Mouse (Mus musculus): ENCODE results near the gene Nhsl2. TPM values are rescaled to one million over a fixed set of nuclear protein-coding genes. Genes with fewer than 3 reads are reported as not detected.

Gene Nhsl2
- total RNA-seq, 1 experiment: 1.1 TPM

DNA sequence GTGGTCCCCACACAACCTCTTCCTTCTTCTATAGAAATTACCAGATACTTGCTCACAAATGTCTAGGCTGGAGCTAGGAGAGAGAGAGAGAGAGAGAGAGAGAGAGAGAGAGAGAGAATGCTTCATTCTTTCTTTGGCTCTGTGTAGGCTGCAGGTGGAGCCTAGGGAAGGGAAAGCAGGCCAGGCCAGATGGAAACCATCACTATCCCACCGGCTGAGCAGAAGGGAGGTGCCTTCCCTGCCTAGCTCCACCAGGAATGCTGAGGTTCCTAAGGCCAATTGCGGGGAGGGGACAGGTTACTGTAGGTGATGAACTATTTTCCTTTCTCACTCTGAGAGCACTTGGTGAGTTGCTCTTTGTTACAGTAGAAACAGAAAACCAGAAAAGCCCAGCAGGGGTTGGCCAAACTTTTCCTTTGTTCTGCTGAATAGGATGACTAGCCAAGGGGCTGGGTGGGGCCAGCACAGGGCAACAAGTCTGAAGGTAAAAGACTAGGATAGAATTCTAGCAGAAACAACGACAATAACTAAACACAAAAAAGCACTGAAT, 86.2 kb downstream of the Nhsl2 start:
- no peak for TF ChIP-seq MAFK (IDR thresholded peaks at IDR 0.05; ENCODE audit: insufficient read depth, low read depth, low read length)
- 0 out of 2 replicates have a peak, but pooled peaks have one; percentile 43 for TF ChIP-seq CHD2 (IDR thresholded peaks at IDR 0.05; ENCODE audit: low read depth, low read length)
- TF ChIP-seq ZC3H11A (IDR thresholded peaks at IDR 0.05; ENCODE audit: borderline replicate concordance, low read depth, low read length): no peak
- H3K4me1 ChIP-seq (ENCODE audit: control insufficient read depth in 2 of 2, insufficient read depth in 2 of 2, low read length in 2 of 2, poor library complexity in 1 of 2): peaks cover 0 to 9% of the 10 kb centered on the region in 2 experiments; a peak in 2 of 4 replicates
- in situ Hi-C loops (cut with MboI; ENCODE audit: low sequenced_read_pairs in 2 of 2, unreplicated experiment in 2 of 2): no loop called here
- H3K4me3 ChIP-seq (ENCODE audit: insufficient read depth in 1 of 2, low read depth in 1 of 2, low read length in 2 of 2, poor library complexity in 1 of 2, severe bottlenecking in 1 of 2): no peak overlapping the region
- DNase-seq (ENCODE audit: low read depth, low spot score): peak; percentile 71
- no peak overlapping the region for H3K9ac ChIP-seq (ENCODE audit: insufficient read depth, low read depth, low read length, poor library complexity, severe bottlenecking)
- H3K27ac ChIP-seq (ENCODE audit: insufficient read depth, low read depth, low read length, poor library complexity, severe bottlenecking): no peak overlapping the region; the same call in 1 of the 2 replicates
- H3K9me3 ChIP-seq (ENCODE audit: control insufficient read depth, insufficient read depth, low read depth, low read length): no peaks in the 10 kb centered on the region
- H3K36me3 ChIP-seq (ENCODE audit: control insufficient read depth, insufficient read depth, low read length, poor library complexity, severe bottlenecking): no peaks in the 10 kb centered on the region

DNA sequence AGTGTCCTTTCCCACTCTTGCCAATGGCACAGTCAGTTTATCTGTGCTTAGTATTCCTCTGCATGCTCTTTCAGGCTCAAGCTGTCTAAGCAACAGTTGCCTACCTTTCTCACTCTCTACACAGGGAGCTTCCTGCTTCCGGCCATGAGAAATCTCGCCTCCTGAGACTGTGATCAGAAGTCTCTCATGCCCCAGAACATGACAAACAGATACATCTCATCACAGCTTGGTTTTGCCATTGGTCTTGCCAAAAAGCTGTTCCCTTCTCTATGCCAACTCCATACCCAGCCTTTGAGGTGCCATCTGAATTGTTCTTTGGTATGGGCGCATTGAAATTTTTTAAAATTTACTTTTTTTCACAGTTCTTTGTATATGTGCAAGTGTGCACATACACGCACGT, 90.3 kb downstream of the Nhsl2 start:
- no peaks in the 10 kb centered on the region for H3K9me3 ChIP-seq (ENCODE audit: control insufficient read depth, insufficient read depth, low read depth, low read length)
- TF ChIP-seq HCFC1 (IDR thresholded peaks at IDR 0.05; ENCODE audit: borderline replicate concordance, insufficient read depth, low read length) (no peak), ZNF384 (IDR thresholded peaks at IDR 0.05; ENCODE audit: low read depth, low read length) (no peak), MAFK (IDR thresholded peaks at IDR 0.05; ENCODE audit: insufficient read depth, low read depth, low read length) (no peak)
- no peak overlapping the region for H3K9ac ChIP-seq (ENCODE audit: insufficient read depth, low read depth, low read length, poor library complexity, severe bottlenecking)
- no peak overlapping the region for H3K27ac ChIP-seq (ENCODE audit: insufficient read depth, low read depth, low read length, poor library complexity, severe bottlenecking)
- peaks cover 0 to 13% of the 10 kb centered on the region in 2 experiments; a peak in 2 of 4 replicates for H3K4me1 ChIP-seq (ENCODE audit: control insufficient read depth in 2 of 2, insufficient read depth in 2 of 2, low read length in 2 of 2, poor library complexity in 1 of 2)
- no peaks in the 10 kb centered on the region for H3K36me3 ChIP-seq (ENCODE audit: control insufficient read depth, insufficient read depth, low read length, poor library complexity, severe bottlenecking)
- in situ Hi-C loops (cut with MboI; ENCODE audit: low sequenced_read_pairs in 2 of 2, unreplicated experiment in 2 of 2): no loop called here
- no peak for DNase-seq (ENCODE audit: low read depth, low spot score)
- H3K4me3 ChIP-seq (ENCODE audit: insufficient read depth in 1 of 2, low read depth in 1 of 2, low read length in 2 of 2, poor library complexity in 1 of 2, severe bottlenecking in 1 of 2): no peak overlapping the region

DNA sequence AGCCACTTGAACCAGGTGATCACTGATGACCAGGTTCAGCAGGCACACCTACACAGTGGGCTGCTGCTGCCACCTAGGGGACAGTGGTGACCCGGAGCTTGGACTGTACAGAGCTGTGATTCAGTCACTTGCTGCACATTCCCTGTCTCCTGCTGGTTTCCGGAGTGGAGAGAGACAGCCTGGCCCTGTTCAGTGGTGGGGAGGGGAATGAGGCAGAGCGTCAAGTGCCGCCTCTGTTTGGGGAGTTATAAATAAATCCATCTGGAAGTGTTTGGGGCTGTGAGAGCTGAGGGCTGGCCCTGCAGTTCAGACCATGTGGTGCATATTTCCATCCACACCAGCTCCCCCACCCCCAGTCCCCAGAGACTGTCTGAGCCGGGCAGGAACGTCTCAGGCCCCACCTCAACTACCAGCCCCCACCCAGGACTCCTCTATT, 93.3 kb downstream of the Nhsl2 start:
- in situ Hi-C loops (cut with MboI; ENCODE audit: low sequenced_read_pairs in 2 of 2, unreplicated experiment in 2 of 2): no loop called here
- TF ChIP-seq CHD2 (IDR thresholded peaks at IDR 0.05; ENCODE audit: low read depth, low read length): no peak
- TF ChIP-seq ZC3H11A (IDR thresholded peaks at IDR 0.05; ENCODE audit: borderline replicate concordance, low read depth, low read length): peak; percentile 34; the same call in 1 of the 2 replicates
- Histone ChIP-seq H3K9ac (ENCODE audit: insufficient read depth, low read depth, low read length, poor library complexity, severe bottlenecking) (peak overlapping the region; percentile 38; the same call in 1 of the 2 replicates), H3K9me3 (ENCODE audit: control insufficient read depth, insufficient read depth, low read depth, low read length) (no peaks in the 10 kb centered on the region), H3K27ac (ENCODE audit: insufficient read depth, low read depth, low read length, poor library complexity, severe bottlenecking) (no peak overlapping the region), H3K36me3 (ENCODE audit: control insufficient read depth, insufficient read depth, low read length, poor library complexity, severe bottlenecking) (no peaks in the 10 kb centered on the region), H3K4me3 (ENCODE audit: insufficient read depth in 1 of 2, low read depth in 1 of 2, low read length in 2 of 2, poor library complexity in 1 of 2, severe bottlenecking in 1 of 2) (0 out of 4 replicates have a peak overlapping the region, but pooled peaks of 1 of the 2 experiments have one; percentile 30), H3K4me1 (ENCODE audit: control insufficient read depth in 2 of 2, insufficient read depth in 2 of 2, low read length in 2 of 2, poor library complexity in 1 of 2) (peaks cover 0 to 3% of the 10 kb centered on the region in 2 experiments; a peak in 1 of 4 replicates)
- DNase-seq (ENCODE audit: low read depth, low spot score): no peak

DNA sequence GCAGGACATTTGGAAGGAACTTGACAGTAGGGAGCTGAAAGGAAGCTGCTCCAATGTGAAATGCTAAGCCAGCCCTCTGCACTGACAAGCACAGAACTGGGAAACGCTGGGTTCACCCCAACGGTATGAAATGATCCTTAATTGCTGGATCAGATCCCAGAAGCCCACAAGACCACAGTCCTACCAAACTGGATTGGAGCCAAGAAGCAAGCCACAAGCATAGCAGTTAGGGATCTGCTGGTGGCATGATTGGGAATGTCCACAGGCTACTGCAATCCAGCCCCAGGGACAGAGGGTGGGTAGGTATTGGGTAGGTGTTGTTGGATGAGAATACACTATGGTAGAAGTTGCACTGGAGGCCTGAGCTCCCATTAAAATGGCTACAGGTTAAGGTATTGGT, 94.6 kb downstream of the Nhsl2 start:
- no peak overlapping the region for H3K27ac ChIP-seq (ENCODE audit: insufficient read depth, low read depth, low read length, poor library complexity, severe bottlenecking)
- H3K36me3 ChIP-seq (ENCODE audit: control insufficient read depth, insufficient read depth, low read length, poor library complexity, severe bottlenecking): no peaks in the 10 kb centered on the region
- no peaks in the 10 kb centered on the region for H3K9me3 ChIP-seq (ENCODE audit: control insufficient read depth, insufficient read depth, low read depth, low read length)
- H3K4me1 ChIP-seq (ENCODE audit: control insufficient read depth in 2 of 2, insufficient read depth in 2 of 2, low read length in 2 of 2, poor library complexity in 1 of 2): peaks cover 0 to 3% of the 10 kb centered on the region in 2 experiments; a peak in 1 of 4 replicates
- no peak overlapping the region for H3K4me3 ChIP-seq (ENCODE audit: insufficient read depth in 1 of 2, low read depth in 1 of 2, low read length in 2 of 2, poor library complexity in 1 of 2, severe bottlenecking in 1 of 2)
- in situ Hi-C loops (cut with MboI; ENCODE audit: low sequenced_read_pairs in 2 of 2, unreplicated experiment in 2 of 2): no loop called here
- no peak overlapping the region for H3K9ac ChIP-seq (ENCODE audit: insufficient read depth, low read depth, low read length, poor library complexity, severe bottlenecking)
- no peak for DNase-seq (ENCODE audit: low read depth, low spot score)
- no peak for TF ChIP-seq CHD2 (IDR thresholded peaks at IDR 0.05; ENCODE audit: low read depth, low read length)

DNA sequence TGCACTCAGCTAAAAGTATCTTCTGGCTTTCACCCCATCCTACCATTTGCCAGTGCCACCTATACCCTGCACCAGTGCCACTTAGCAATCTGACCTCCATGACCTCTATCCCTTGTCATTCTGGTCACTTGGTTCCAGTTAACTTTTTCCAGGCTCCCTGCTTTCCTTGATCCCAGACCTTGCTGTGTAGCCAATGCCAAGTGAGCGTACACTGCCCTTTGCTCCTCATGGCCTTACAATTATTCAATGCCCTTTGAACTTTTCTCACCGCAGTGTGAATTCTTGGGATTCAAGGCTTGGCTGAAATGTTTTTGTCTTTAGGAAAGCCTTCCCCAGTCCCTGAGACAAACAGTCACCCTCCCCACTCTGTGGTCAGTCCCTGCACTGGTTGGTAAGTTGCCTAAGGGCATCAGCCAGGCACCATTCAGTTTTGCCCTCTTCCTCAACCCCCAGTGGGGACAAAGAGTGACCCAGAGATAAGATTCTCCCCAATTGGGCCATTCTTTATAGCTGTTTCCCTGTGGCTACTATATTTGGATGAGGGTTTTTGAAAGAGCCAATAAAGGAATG, 95.7 kb downstream of the Nhsl2 start:
- Histone ChIP-seq H3K4me1 (ENCODE audit: control insufficient read depth in 2 of 2, insufficient read depth in 2 of 2, low read length in 2 of 2, poor library complexity in 1 of 2) (peaks cover 0 to 3% of the 10 kb centered on the region in 2 experiments; a peak in 1 of 4 replicates), H3K36me3 (ENCODE audit: control insufficient read depth, insufficient read depth, low read length, poor library complexity, severe bottlenecking) (no peaks in the 10 kb centered on the region), H3K27ac (ENCODE audit: insufficient read depth, low read depth, low read length, poor library complexity, severe bottlenecking) (no peak overlapping the region), H3K9me3 (ENCODE audit: control insufficient read depth, insufficient read depth, low read depth, low read length) (no peaks in the 10 kb centered on the region), H3K9ac (ENCODE audit: insufficient read depth, low read depth, low read length, poor library complexity, severe bottlenecking) (no peak overlapping the region), H3K4me3 (ENCODE audit: insufficient read depth in 1 of 2, low read depth in 1 of 2, low read length in 2 of 2, poor library complexity in 1 of 2, severe bottlenecking in 1 of 2) (no peak overlapping the region)
- no peak for DNase-seq (ENCODE audit: low read depth, low spot score)
- TF ChIP-seq CHD2 (IDR thresholded peaks at IDR 0.05; ENCODE audit: low read depth, low read length): no peak
- TF ChIP-seq ZNF384 (IDR thresholded peaks at IDR 0.05; ENCODE audit: low read depth, low read length): no peak
- no peak for TF ChIP-seq HCFC1 (IDR thresholded peaks at IDR 0.05; ENCODE audit: borderline replicate concordance, insufficient read depth, low read length)
- no peak for TF ChIP-seq MAFK (IDR thresholded peaks at IDR 0.05; ENCODE audit: insufficient read depth, low read depth, low read length)
- TF ChIP-seq ZC3H11A (IDR thresholded peaks at IDR 0.05; ENCODE audit: borderline replicate concordance, low read depth, low read length): no peak
- in situ Hi-C loops (cut with MboI; ENCODE audit: low sequenced_read_pairs in 2 of 2, unreplicated experiment in 2 of 2): no loop called here
